Mouse (Mus musculus) MN1 (cell line): Measurements from ENCODE around the gene Zfp697.
"Not testable (repeated sequence)": the region's sequence is repeated elsewhere in the genome, so short reads cannot be mapped to it uniquely, and the experiment has no call there.

Experiments used
- DNase-seq: peaks from one replicate; pipeline ENCODE4 v3.0.0-alpha.2; 2016; ENCODE audit warnings: low spot score

Gene Zfp697

DNA sequence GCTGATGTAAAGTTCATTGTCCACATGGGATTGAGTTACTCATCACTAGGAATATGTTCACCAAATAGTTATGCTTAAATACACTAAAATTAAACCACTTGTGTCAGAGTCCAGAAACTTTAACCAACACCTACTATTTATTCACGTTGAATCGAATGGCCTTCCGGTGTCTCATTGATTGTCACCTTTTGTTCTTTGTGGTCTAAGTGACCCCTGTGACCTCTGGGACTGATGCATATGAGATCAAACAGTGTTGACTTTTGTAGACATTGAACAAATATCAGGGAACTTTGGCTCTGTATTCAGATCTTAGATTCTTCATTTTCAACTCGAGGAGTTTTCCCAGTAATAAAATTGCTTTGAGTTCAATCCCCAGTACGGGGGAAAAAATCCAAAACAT is 125.0 kb downstream of the Zfp697 start:
- not testable (repeated sequence) for DNase-seq

DNA sequence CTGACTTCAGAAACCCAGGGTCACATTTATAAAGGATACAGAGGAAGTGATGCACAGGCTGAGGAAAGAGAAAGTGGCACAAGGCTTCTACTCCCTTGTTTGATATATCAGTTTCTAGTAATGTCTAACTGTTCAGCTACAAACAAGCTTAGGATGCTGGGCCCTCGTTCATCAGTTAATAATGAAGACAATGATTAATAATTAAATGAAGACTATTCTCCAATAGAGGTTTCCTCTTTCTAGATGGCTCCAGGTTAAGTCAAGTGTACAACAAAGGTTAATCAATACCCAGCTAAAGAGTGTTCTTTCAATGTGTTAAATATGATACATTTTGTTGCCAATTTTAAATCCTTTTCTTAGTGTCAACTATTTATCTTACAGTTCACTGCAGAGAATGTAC is 128.2 kb downstream of the Zfp697 start, which contains the start of gene Hsd3b4:
TSS of gene Hsd3b4 (minus strand) at position 101 of the 400 bp plus-strand sequence.
- not testable (repeated sequence) for DNase-seq

DNA sequence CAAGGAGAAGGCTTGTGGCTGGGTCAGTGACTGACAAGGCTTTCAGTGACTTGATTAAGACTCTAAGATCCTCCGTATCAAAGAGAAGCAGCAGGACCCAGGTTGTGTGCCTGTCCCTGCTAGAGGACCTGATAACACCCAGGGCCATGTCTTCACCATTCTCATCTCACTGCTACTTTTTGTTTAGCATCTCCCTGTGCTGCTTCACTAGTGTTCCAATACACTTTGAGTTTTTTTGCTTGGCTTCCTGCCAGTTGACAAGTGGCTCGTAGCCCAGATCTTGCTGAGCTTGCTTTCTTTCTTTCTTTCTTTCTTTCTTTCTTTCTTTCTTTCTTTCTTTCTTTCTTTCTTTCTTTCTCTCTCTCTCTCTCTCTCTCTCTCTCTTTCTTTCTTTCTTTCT is 140.5 kb downstream of the Zfp697 start:
- DNase-seq: not testable (repeated sequence)

DNA sequence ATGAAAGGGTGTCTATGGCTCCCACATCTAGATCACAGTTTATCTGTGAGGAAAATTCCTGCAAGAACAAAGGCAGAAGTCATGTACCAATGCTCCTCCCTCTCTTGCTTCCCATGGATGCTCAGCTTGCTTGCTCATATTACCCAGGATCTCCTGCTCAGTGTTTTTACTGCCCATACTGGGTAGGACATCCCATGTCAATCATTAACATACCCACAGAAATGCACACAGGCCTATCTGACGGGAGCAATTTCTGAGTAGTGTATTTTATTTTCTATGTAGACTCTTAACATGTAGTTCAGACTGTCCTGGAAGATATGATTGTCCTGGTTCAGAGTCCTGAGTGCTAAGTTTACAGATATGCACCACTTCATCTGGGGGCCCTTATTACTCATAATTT is 142.3 kb downstream of the Zfp697 start:
- not testable (repeated sequence) for DNase-seq

DNA sequence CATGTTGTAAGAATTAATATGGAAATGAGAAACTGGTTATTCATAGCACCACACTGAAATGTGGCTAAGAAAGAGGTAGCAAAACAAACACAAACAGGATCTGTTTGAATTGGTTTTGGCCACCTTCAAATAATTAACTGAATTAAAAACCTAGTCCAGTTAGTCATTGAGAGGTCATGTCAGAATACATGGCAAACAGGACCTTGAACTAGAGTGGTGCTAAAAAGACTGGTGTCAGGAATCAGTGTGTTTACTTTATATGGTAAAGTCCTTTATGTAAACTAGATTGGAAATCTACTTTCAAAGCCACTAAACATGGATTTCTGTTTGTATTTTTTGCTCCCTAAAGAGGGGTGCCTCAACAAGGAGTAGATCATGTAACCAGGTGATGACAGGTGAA is 142.7 kb downstream of the Zfp697 start:
- not testable (repeated sequence) for DNase-seq

DNA sequence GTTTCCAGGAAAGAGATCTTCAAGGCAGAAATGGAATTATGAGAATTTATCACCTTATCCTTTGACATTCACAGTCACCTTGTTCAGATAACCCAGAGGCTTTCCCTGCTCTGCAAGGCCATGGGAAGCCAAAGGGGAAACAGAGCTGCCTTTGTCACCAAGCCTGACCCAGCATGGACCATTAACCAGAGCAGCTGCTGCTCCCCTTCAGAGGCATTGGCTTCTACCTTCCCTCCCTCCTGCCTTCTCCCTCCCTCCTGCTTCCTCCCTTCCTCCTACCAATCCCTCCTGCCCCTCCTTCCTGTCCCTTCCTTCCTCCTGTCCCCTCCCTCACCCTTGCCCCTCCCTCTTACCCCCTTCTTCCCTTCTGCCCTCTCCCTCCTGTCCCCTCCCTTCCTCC is 165.4 kb downstream of the Zfp697 start:
- DNase-seq: not testable (repeated sequence)

DNA sequence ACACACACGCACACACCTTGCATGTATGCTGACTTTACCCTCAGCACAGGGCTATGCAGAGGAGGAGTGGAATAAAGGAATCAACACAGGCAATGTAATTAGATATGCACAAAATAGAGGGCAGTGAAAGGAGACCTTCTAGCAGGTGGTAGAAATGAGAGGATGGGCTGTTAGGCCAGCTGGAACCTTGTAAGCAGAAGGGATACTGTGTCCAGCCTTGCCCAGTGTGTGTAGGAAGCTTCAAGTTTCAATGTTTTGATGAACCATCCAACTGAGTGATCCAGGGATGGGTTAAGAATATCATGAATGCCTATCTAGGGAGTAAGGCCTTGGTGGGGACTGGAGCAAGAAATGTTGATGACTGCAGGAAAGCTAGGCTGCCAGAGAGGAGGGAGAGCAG is 166.2 kb downstream of the Zfp697 start:
- not testable (repeated sequence) for DNase-seq

- DNase-seq: not testable (repeated sequence)
Measured at GRCm38 (mm10) chr3:98550215-98550614, 168.0 kb downstream of the Zfp697 start.

DNA sequence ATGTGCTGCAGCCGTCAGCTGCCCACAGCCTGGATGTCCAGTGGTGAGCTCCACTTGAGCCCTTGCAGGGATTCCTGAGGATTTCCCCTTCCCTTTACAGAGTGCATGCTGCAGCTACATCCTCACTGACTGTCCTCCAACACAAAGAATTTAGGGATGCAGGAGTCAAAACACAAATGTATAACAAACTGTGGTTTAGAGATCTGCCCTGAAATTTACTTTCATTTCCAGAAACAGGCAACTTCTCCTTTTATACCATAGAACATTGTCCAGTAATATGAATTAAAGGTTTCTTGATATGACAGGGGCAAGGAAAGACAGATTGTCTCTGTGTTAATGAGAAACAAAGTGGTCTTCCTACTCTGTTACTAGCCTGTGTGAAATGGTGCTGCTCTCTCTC is 168.6 kb downstream of the Zfp697 start:
- not testable (repeated sequence) for DNase-seq

- not testable (repeated sequence) for DNase-seq
Measured at GRCm38 (mm10) chr3:98560711-98561110, 178.4 kb downstream of the Zfp697 start.

DNA sequence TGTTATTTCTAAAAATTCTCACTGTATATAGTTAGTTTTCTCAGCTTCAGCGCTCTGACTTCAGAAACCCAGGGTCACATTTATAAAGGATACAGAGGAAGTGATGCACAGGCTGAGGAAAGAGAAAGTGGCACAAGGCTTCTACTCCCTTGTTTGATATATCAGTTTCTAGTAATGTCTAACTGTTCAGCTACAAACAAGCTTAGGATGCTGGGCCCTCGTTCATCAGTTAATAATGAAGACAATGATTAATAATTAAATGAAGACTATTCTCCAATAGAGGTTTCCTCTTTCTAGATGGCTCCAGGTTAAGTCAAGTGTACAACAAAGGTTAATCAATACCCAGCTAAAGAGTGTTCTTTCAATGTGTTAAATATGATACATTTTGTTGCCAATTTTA is 181.6 kb downstream of the Zfp697 start:
- not testable (repeated sequence) for DNase-seq

DNA sequence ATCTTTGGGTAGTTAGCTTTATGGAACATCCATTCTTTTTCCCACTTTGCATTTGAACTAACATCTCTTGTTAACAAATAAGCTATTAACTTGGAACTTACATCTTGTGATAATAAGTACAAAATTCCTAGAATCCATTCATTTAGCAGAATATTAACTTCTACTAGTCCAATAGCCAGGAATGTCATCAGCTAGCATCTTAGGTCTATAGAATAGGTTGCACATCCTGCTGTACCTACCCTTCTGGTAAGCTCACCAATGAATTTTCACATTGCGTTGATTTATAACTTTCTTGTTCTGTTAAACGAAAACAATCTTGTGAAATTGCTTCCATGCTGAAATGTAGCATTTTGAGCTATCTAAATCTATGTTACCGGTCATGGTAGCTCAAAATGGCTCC is 182.6 kb downstream of the Zfp697 start:
- DNase-seq: not testable (repeated sequence)

DNA sequence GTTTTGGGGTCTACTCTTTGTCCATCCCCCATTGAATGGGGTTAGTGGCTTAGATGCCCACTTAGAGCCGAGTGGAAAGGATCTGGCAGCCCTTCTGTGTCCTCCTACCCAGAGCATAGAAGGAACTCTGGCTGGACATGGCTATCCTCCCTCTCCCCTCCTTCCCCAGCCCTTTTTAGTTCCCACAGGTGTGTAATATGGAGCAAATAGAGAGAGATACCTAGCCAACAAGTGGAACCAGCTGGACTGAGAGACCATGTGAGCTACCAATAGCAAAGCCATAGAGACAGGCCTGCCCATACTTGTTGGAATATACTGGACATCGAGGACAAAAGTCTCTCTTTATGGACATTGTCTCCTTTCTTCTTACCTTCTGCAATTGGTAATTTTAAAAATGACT is 185.5 kb downstream of the Zfp697 start:
- DNase-seq: not testable (repeated sequence)

- DNase-seq: not testable (repeated sequence)
Measured at GRCm38 (mm10) chr3:98581024-98581423, 198.8 kb downstream of the Zfp697 start.

DNA sequence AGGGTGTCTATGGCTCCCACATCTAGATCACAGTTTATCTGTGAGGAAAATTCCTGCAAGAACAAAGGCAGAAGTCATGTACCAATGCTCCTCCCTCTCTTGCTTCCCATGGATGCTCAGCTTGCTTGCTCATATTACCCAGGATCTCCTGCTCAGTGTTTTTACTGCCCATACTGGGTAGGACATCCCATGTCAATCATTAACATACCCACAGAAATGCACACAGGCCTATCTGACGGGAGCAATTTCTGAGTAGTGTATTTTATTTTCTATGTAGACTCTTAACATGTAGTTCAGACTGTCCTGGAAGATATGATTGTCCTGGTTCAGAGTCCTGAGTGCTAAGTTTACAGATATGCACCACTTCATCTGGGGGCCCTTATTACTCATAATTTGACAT is 199.9 kb downstream of the Zfp697 start:
- DNase-seq: not testable (repeated sequence)

DNA sequence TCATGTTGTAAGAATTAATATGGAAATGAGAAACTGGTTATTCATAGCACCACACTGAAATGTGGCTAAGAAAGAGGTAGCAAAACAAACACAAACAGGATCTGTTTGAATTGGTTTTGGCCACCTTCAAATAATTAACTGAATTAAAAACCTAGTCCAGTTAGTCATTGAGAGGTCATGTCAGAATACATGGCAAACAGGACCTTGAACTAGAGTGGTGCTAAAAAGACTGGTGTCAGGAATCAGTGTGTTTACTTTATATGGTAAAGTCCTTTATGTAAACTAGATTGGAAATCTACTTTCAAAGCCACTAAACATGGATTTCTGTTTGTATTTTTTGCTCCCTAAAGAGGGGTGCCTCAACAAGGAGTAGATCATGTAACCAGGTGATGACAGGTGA is 200.4 kb downstream of the Zfp697 start:
- DNase-seq: not testable (repeated sequence)

DNA sequence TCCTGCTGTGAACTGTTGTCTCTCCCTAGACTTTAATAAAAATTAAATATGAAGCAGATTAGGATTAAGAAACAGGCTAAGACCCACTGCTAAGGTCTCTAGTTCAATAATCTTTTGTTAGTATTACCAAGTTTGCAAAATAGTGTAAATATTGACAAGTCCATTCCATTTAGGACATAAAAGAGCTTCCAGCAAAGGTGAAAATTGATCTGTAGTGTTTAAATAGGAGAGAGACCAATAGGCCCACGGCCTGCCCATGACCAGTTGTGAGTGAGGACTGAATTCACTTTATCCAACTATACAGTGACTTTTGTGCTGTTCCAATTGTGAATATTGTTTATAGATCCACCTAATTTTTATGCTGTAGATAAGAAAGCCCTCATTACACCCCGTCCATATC is 205.5 kb downstream of the Zfp697 start:
- no peak for DNase-seq

DNA sequence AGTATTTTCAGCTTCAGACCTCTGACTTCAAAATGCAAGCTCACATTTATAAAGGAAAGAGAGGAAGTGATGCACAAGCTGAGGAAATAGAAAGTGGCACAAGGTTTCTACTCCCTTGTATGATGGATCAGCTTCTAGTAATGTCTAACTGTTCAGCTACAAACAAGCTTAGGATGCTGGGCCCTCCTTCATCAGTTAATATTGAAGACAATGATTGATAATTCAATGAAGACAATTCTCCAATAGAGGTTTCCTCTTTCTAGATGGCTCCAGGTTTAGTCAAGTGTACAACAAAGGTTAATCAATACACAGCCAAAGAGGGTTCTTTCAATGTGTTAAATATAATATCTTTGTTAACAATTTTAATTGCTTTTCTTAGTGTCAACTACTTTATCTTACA is 206.4 kb downstream of the Zfp697 start, which contains the start of gene Gm10681:
TSS of gene Gm10681 (minus strand) at position 101 of the 400 bp plus-strand sequence.
- DNase-seq: no peak

DNA sequence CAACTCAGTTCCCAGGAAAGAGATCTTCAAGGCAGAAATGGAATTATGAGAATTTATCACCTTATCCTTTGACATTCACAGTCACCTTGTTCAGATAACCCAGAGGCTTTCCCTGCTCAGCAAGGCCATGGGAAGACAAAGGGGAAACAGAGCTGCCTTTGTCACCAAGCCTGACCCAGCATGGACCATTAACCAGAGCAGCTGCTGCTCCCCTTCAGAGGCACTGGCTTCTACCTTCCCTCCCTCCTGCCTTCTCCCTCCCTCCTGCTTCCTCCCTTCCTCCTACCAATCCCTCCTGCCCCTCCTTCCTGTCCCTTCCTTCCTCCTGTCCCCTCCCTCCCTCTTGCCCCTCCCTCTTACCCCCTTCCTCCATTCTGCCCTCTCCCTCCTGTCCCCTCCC is 231.3 kb downstream of the Zfp697 start:
- DNase-seq: not testable (repeated sequence)

DNA sequence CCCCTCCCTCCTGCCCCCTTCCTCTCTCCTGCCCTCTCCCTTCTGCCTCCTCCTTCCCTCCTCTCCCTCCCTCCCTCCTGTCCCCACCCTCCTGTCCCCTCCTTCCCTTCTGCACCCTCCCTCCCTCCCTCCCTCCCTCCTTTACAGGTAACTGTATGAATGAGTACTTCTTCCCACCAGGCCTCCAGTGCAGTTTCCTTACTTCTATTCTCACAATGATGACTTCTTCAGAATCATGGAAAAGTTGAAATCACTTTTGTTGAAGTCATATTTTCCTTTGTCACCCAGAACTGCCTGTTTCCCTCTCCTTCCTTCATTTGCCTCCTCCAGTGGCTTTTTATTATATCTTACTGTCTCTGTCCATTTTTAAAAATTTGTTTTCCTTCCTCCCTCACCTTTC is 231.7 kb downstream of the Zfp697 start:
- no peak for DNase-seq

GRCm38 (mm10) chr3:98614406-98614927 is 232.2 kb downstream of the Zfp697 start:
- not testable (repeated sequence) for DNase-seq

- DNase-seq: not testable (repeated sequence)
Measured at GRCm38 (mm10) chr3:98616244-98616643, 234.0 kb downstream of the Zfp697 start.

DNA sequence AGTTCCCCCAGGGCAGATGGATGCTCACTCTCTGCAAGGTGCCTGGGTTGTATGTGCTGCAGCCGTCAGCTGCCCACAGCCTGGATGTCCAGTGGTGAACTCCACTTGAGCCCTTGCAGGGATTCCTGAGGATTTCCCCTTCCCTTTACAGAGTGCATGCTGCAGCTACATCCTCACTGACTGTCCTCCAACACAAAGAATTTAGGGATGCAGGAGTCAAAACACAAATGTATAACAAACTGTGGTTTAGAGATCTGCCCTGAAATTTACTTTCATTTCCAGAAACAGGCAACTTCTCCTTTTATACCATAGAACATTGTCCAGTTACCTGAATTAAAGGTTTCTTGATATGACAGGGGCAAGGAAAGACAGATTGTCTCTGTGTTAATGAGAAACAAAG is 234.5 kb downstream of the Zfp697 start:
- not testable (repeated sequence) for DNase-seq

GRCm38 (mm10) chr3:98629633-98630032 is 247.4 kb downstream of the Zfp697 start:
- DNase-seq: no peak
